Mouse (Mus musculus): ENCODE results near the gene Zwilch. TPM values are rescaled to one million over a fixed set of nuclear protein-coding genes. Genes with fewer than 3 reads are reported as not detected.
A peak's percentile ranks its signal among the peaks of the same experiment; 100 is the strongest.

Gene Zwilch
- polyA plus RNA-seq, 1 experiment from 2014 or later = 21.9 TPM

DNA sequence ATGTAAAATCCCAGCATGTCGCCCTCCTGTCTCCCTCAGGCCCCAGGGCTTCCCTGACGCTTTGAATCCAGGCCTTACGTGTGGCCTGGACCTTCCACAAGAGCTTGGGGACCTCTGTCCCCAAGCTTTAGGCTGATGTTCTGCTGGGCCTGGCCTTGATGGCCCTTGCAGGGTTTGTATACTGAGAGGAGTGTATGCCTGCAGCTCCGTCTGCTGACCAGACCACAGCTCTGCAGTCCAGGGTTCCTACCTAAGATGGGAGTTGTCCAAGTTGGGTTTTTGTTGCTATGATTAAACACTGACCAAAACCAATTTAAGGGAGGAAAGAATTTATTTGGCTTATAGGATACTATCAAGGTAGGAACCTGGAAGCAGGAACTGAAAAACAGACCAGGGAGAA lies 74.6 kb downstream of the Zwilch start:
- ATAC-seq (ENCODE audit: insufficient number of reproducible peaks, insufficient read depth, low FRiP score, low TSS enrichment, low read depth) = no peak
- no peaks in the 10 kb centered on the region for H3K27me3 ChIP-seq

DNA sequence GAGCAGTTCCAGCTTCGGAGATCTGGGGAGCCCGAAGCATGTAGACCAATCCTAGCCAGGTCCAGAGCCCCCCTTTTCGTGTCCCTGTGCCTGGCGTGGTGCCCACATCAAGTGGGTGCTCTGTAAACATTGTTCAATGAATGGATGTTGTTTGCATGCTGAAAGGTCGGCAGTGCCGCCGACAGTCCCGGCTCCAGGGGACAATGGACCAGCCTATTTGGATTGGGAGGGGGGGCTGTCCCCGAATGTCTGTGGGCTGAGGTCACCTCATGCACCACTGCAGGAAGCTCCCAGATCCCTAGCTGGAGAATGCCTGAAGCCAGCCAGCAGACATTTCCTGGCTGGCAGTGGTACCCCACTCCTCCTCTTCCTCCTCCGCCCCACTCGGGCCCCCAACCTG lies 78.8 kb downstream of the Zwilch start:
- no peaks in the 10 kb centered on the region for H3K36me3 ChIP-seq
- H3K4me2 ChIP-seq = no peak overlapping the region
- peaks cover 9% of the 10 kb centered on the region for H3K4me1 ChIP-seq
- ATAC-seq (ENCODE audit: insufficient number of reproducible peaks, insufficient read depth, low FRiP score, low TSS enrichment, low read depth) = no peak
- H3K4me3 ChIP-seq = no peak overlapping the region
- no peak overlapping the region for H3K9ac ChIP-seq
- H3K27ac ChIP-seq = 0 out of 2 replicates have a peak overlapping the region, but pooled peaks have one; percentile 28
- no peaks in the 10 kb centered on the region for H3K9me3 ChIP-seq
- WGBS = 52% methylated on average over 11 of the region's 11 CpGs
- no peaks in the 10 kb centered on the region for H3K27me3 ChIP-seq

More for the DNA sequence above, 74.6 kb downstream of the Zwilch start:
- no peak overlapping the region for H3K27ac ChIP-seq
- H3K4me2 ChIP-seq = no peak overlapping the region
- H3K36me3 ChIP-seq = no peaks in the 10 kb centered on the region
- WGBS = 56% methylated on average over 4 of the region's 4 CpGs
- H3K9ac ChIP-seq = no peak overlapping the region
- H3K4me3 ChIP-seq = no peak overlapping the region
- H3K9me3 ChIP-seq = no peaks in the 10 kb centered on the region
- H3K4me1 ChIP-seq = peaks cover 9% of the 10 kb centered on the region

- Histone ChIP-seq H3K4me2 (no peak overlapping the region), H3K36me3 (no peaks in the 10 kb centered on the region), H3K9ac (no peak overlapping the region), H3K9me3 (no peaks in the 10 kb centered on the region), H3K27ac (0 out of 2 replicates have a peak overlapping the region, but pooled peaks have one; percentile 22), H3K27me3 (no peaks in the 10 kb centered on the region), H3K4me3 (no peak overlapping the region), H3K4me1 (peaks cover 34% of the 10 kb centered on the region)
- ATAC-seq (ENCODE audit: insufficient number of reproducible peaks, insufficient read depth, low FRiP score, low TSS enrichment, low read depth) = no peak
- WGBS = 74% methylated on average over 12 of the region's 12 CpGs
Observed at GRCm38 (mm10) chr9:64089004-64089403, 83.9 kb downstream of the Zwilch start.

- Histone ChIP-seq H3K27me3 (no peaks in the 10 kb centered on the region), H3K36me3 (no peaks in the 10 kb centered on the region), H3K27ac (no peak overlapping the region), H3K4me1 (peaks cover 39% of the 10 kb centered on the region), H3K4me3 (no peak overlapping the region), H3K4me2 (no peak overlapping the region), H3K9me3 (no peaks in the 10 kb centered on the region), H3K9ac (no peak overlapping the region)
- no peak for ATAC-seq (ENCODE audit: insufficient number of reproducible peaks, insufficient read depth, low FRiP score, low TSS enrichment, low read depth)
- WGBS = 90% methylated on average over 7 of the region's 7 CpGs
Observed at GRCm38 (mm10) chr9:64088346-64088745, 84.6 kb downstream of the Zwilch start.

DNA sequence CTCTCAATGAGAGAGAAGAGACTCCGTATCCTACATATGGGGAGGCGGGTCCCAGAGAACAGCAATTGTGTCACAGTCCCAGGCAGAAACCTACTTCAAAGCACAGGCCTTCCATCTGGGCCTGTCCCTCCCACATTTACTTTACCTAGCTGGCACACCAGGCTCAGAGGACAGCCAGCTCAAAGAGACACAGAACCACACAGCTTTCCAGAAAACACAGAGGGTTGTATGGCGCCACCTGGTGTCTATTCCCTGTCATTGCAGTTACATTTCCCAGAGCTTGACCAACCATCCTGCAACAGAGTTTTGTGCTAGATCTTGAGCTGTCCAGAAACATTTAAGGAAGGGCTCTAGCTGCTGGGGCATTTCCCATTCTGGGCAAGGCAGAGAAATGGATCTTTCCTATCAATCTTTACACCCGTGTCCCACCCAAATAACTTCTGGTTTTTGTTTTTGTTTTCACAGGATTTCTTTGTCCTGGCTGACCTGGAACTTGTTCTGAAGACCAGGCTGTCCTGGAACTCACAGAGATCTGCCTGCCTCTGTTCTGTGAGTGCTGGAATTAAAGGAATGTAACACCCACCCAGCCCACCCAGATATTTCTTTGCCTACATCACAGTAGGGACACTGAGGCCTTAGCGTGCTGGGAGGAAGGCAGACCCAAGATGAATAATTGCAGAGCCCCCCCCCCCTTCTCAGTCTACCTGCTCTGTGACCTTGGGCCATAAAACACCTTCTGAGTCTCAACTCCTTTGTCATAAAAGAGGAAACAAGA lies 85.3 kb downstream of the Zwilch start:
- WGBS = 31% methylated on average over 5 of the region's 5 CpGs
- no peak overlapping the region for H3K27ac ChIP-seq

More for the DNA sequence above, 85.3 kb downstream of the Zwilch start:
- Histone ChIP-seq H3K4me3 (no peak overlapping the region), H3K4me2 (no peak overlapping the region), H3K36me3 (no peaks in the 10 kb centered on the region), H3K27me3 (no peaks in the 10 kb centered on the region), H3K9ac (no peak overlapping the region), H3K9me3 (no peaks in the 10 kb centered on the region), H3K4me1 (peaks cover 39% of the 10 kb centered on the region)
- 0 out of 2 replicates have a peak, but pooled peaks have one; percentile 39 for ATAC-seq (ENCODE audit: insufficient number of reproducible peaks, insufficient read depth, low FRiP score, low TSS enrichment, low read depth)

Other genes with a start within 250 kb of the Zwilch start
- gene Smad6, start 151.0 kb downstream of the Zwilch start, polyA plus RNA-seq (2015; fragmentation: Nextera tagmentation; extraction: Ambion mirVana) = 16.7 and 17.4 TPM in 2 replicates
- not detected in 2 replicates for gene Lctl, start 56.0 kb downstream of the Zwilch start, polyA plus RNA-seq (2015; fragmentation: Nextera tagmentation; extraction: Ambion mirVana)
- gene Rpl4, start 271 bp upstream of the Zwilch start, polyA plus RNA-seq (2015; fragmentation: Nextera tagmentation; extraction: Ambion mirVana) = 1,232 and 1,302 TPM in 2 replicates
- 33.1 and 36.8 TPM in 2 replicates for gene Snapc5, start 6.2 kb upstream of the Zwilch start, polyA plus RNA-seq (2015; fragmentation: Nextera tagmentation; extraction: Ambion mirVana)
- gene Uchl4, start 62.1 kb upstream of the Zwilch start, polyA plus RNA-seq (2015; fragmentation: Nextera tagmentation; extraction: Ambion mirVana) = 3.5 and 5.5 TPM in 2 replicates
- 82.8 and 87.1 TPM in 2 replicates for gene Map2k1, start 80.5 kb upstream of the Zwilch start, polyA plus RNA-seq (2015; fragmentation: Nextera tagmentation; extraction: Ambion mirVana)
- 219 and 245 TPM in 2 replicates for gene Tipin, start 108.5 kb upstream of the Zwilch start, polyA plus RNA-seq (2015; fragmentation: Nextera tagmentation; extraction: Ambion mirVana)
- 19.4 and 20.7 TPM in 2 replicates for gene Dis3l, start 168.2 kb upstream of the Zwilch start, polyA plus RNA-seq (2015; fragmentation: Nextera tagmentation; extraction: Ambion mirVana)
- 1.8 and 2.0 TPM in 2 replicates for gene Megf11, start 212.5 kb upstream of the Zwilch start, polyA plus RNA-seq (2015; fragmentation: Nextera tagmentation; extraction: Ambion mirVana)